Mouse (Mus musculus): ENCODE data around the gene Pcp4.

DNA sequence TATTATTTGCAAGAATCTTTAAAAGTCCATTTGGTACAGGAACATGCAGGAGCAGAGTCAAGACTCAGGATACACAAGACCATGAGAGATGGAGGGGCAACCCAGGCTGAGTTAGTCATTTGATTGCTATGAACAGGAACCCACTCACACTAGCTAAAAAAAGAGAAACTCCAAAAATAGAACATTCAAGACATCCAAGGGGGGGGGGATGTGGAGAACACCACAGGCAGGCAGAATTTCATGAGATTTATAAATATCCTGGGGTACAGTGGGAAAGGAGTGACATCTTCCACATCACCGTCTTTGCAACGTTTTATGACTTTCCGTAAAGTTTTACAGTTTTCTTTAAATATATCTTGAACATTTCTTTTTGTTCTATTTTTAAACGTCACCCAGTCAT lies 61.1 kb downstream of the Pcp4 start:
- TF ChIP-seq MYC (IDR thresholded peaks at IDR 0.05; ENCODE audit: low read depth, low read length) (no peak), CTCF (conservative IDR thresholded peaks at IDR 0.05 in 1 of 2, IDR thresholded peaks at IDR 0.05 in 1 of 2; ENCODE audit: low read depth in 2 of 2, low read length in 2 of 2) (no peak), UBTF (IDR thresholded peaks at IDR 0.05; ENCODE audit: low read depth, low read length) (no peak), EP300 (IDR thresholded peaks at IDR 0.05; ENCODE audit: low read length) (0 out of 2 replicates have a peak, but pooled peaks have one; percentile 15), MEF2A (IDR thresholded peaks at IDR 0.05; ENCODE audit: borderline replicate concordance, low read depth, low read length) (peak; percentile 78), CHD2 (IDR thresholded peaks at IDR 0.05; ENCODE audit: low read length) (no peak), MAX (IDR thresholded peaks at IDR 0.05; ENCODE audit: low read length) (no peak), MXI1 (IDR thresholded peaks at IDR 0.05; ENCODE audit: low read depth, low read length) (no peak), GABPA (IDR thresholded peaks at IDR 0.05; ENCODE audit: insufficient replicate concordance, low read depth, low read length) (no peak), NRF1 (IDR thresholded peaks at IDR 0.05; ENCODE audit: low read depth, low read length) (no peak), ETS1 (conservative IDR thresholded peaks at IDR 0.05; ENCODE audit: low read depth, low read length) (no peak), POLR2A (IDR thresholded peaks at IDR 0.05; ENCODE audit: low read depth, low read length) (no peak), E2F4 (IDR thresholded peaks at IDR 0.05; ENCODE audit: insufficient replicate concordance, low read depth, low read length) (no peak)
